Mouse (Mus musculus): ENCODE measurements around the gene Iqcf6. TPM values are rescaled to one million over a fixed set of nuclear protein-coding genes. Genes with fewer than 3 reads are reported as not detected.
"Not testable (repeated sequence)": the region's sequence is repeated elsewhere in the genome, so short reads cannot be mapped to it uniquely, and the experiment has no call there.

Iqcf6 gene
- total RNA-seq (2021): not detected
- long read RNA-seq, experiment 1: 0 reads
- long read RNA-seq, experiment 2: 0 reads

DNA sequence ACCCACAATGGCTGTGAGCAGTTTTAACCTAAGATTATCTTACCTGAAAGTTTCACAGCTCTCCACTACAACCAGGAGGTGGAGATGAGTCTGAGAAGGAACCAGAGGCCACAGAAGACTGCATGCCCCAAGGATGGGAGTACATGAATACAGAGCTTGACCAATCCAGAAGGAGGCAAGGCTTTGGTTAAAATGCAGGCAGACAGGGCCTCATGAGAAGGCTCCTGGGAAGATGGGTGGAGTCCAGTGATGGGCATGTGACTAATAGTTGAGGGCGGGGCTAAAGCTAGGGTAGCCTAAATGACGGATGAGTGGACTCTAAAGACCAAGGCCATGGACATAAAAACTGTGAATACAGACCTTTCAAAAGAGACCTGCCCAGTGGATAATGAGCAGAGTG lies at the start of gene Iqcf6:
TSS of gene Iqcf6 (plus strand) at position 301 of the 400 bp plus-strand sequence.
- intact Hi-C loops (cut with DNase I; ENCODE audit: low total_unique reads): no loop called here
- DNase-seq: no peak

DNA sequence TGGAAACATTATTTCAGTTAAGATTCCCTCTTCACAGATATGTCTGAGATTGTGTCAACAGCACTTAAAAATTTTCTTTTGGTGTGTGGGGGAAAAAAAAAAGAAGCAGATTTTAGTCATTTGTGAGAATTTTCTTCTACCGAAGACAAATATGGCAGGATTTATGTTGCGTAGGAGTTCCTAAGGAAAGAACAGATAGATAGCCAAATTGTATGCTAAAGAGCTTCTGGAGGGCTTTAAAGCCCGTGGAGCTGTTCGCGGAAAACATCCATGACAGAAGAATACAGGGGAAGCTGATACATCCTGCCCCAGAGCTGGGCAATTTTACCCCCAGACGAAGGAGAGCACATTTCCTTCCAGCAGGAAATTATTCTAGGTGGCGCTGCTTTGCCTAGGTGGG lies 46.4 kb upstream of the Iqcf6 start:
- no peak for DNase-seq
- intact Hi-C loops (cut with DNase I; ENCODE audit: low total_unique reads): no loop called here

DNA sequence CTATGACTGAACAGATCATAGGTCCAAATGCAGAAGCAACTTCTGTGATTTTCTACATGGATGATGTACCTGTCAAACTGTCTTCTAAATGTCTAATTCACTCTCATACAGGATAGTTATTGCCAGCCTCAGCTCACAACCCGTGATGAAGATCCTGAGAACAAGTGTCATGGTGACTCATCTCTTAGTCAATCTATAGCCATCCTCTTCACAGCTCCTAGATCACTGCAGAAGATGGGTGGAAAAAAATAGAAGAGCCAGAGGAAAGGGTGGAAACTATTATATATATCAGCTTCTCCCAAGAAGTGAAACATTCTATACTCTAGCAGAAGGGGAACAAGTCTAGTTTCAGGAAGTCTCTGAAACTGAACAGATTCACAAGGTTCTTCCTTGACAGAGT lies 43.8 kb upstream of the Iqcf6 start:
- DNase-seq: no peak
- intact Hi-C loops (cut with DNase I; ENCODE audit: low total_unique reads): no loop called here

DNA sequence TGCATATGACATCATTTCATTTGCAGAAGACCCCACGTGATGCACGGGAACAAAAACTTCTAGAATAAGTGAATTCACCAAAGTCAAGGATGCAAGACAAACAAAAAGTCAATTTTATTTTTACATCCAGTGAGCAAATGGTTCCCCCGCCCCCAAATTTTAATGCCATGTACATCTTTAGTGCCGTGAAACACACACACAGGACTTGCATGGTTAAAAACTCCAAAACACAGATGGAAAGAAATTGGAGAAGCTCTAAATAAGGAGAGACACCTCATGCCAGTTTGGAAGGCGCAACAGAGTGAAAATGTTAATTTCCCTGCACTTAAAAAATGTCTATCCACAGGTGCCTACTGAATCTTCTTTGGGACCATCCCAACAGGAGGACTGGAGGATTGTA lies 34.2 kb upstream of the Iqcf6 start:
- intact Hi-C loops (cut with DNase I; ENCODE audit: low total_unique reads): no loop called here
- DNase-seq: no peak

DNA sequence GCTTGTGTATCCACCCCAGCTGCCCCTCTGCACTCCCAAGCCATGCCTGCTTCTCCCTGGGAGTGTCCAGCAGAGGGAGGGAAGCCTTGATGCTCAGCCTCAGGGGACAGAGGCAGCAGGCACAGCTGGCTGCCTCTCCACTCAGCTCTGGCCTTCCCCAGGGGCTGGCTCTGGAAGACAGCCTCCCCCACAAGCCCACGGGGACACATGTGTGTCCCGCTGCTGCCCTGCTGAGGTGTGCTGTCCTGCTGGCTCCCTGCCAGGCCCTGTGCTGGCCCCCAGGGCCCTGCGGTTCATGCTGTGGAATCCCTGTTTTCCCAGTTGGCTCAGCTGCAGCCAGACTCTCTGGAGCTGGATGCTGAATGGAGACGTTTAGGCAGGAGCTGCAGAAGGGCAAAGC lies 31.0 kb upstream of the Iqcf6 start:
- DNase-seq; intact Hi-C loops (cut with DNase I; ENCODE audit: low total_unique reads): not testable (repeated sequence)

DNA sequence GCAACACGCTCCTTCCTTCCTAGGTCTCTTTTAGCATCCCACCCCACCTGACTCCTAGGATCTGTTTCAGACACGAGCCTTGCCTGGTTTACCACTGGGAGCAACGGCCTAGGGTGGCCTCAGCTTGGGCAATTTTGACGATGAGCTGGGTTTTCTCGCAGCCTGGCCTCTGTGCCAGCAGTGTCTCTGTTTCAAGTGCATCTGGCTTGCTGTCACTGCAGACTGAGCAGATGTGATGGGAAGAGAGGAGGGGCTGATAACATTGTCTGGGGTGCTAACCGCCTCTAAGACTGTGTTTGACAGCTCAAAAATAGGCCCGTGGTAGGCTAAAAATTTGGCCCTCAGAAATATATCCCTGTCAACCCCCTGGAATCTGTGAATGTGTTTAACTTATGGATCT lies 30.5 kb upstream of the Iqcf6 start:
- DNase-seq: no peak
- intact Hi-C loops (cut with DNase I; ENCODE audit: low total_unique reads): no loop called here

DNA sequence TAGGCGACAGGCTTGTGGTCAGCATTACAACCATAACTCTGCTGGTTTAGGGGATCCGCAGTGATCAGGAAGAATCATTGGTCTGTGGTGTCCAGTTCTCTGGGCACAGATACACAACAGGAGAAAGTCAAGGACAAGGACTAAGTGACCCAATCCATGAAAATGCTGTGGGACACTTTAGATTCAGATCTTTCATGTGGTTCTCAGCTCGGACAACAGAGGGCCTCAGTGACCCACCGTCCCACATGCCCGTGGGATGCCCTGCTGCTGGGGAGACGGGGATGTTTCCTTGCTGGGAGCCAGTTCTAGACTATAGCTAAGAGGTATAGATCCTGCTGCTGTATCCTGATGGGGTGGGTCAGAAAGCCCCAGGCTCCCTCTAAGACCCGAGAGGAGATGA lies 27.9 kb upstream of the Iqcf6 start:
- DNase-seq: no peak
- intact Hi-C loops (cut with DNase I; ENCODE audit: low total_unique reads): no loop called here

DNA sequence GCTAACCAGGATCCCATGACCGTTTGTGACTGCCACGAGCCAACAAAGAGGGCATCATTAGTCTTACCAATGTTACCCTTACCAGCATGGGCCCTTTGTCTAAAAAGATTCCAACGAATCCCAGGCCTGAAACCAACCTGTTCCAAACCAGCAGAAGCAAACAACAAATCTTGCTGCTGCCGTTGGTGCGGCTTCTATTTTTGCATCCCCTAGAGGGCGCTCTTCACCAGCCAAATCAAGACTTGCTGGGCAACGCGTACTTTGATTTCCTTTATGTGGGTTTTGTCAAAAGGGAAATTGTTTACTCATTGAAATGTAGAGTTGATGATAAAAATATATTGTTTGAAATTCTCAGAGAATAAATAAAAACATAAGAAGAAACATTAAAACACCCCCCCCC lies 25.8 kb upstream of the Iqcf6 start:
- intact Hi-C loops (cut with DNase I; ENCODE audit: low total_unique reads): no loop called here

DNA sequence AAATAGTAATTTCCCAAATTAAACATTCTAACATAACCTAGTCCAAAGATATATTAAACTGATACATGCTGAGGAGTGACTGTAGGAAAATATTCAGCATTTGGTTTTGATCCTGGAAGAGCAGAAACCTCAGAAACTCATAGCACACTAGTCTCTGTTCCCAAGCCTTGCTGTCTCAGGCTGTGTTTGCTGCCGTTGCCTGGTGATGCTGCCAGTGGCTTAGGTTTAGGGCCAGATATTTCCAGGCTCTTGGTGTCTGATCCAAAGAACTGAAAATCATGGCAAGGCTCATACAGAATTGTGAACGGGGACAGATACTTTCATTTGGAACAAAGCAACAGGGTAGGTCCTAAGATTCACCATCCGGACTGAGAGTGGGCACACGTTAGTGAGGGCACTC lies 15.7 kb upstream of the Iqcf6 start:
- intact Hi-C loops (cut with DNase I; ENCODE audit: low total_unique reads): no loop called here
- no peak for DNase-seq

More for the DNA sequence above, 25.8 kb upstream of the Iqcf6 start:
- DNase-seq: peak; percentile 9

DNA sequence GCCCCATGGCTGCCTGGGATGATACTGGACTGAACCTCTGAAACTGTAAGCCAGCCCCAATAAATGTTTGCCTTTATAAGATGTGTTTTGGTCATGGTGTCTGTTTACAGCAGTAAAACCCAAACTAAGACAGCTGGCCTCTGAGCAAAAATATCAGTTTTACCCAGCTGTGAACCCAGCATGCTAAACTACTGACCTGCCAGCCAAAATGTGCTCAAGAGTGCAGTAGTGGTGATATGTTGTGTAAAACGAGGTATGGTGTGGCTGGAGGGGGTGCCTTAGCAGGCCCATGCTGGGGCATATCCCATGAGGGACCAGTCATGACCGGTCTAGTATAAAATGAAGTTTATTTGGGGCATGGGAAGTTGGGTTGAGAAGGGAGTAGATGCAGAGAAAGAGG lies 12.4 kb upstream of the Iqcf6 start:
- intact Hi-C loops (cut with DNase I; ENCODE audit: low total_unique reads): no loop called here

DNA sequence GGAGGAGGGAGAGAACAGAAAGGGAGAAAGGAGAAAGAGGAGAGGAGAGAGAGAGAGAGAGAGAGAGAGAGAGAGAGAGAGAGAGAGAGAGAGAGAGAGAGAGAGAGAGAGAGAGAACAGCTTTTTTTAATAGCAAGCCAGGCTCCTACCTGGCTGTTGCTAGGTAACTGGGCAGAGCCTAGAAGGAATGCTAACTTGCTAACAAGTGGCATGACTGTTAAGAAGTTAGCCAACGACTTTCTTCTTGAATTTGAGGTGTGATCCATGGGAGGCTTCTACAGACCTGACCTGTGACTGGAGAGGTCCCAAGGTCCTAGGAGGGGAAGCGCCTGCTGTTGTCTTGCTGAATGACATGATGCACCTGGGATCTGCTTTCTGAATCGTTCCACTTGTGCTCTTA lies 11.8 kb upstream of the Iqcf6 start:
- intact Hi-C loops (cut with DNase I; ENCODE audit: low total_unique reads): no loop called here
- no peak for DNase-seq

More for the DNA sequence above, 12.4 kb upstream of the Iqcf6 start:
- no peak for DNase-seq

DNA sequence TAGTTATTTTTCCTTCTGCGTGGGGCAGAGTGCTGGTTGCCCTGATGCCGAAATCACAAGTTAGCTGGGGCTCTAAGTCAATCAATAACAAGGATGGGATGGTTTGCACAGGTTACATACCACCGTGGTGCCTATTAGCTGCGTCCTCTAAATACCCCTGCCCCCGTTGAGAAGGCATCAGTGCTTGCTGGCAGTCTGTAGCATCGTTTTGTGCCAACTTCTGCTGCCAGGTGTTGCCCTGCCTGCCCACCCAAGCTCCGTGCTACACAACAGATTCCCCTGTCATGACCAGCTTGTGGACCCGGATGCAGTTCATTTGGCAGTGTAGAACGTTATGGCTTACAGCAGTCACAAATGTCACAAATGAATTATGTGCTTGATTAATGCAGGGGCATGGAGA lies 10.1 kb upstream of the Iqcf6 start:
- intact Hi-C loops (cut with DNase I; ENCODE audit: low total_unique reads): no loop called here
- DNase-seq: no peak

DNA sequence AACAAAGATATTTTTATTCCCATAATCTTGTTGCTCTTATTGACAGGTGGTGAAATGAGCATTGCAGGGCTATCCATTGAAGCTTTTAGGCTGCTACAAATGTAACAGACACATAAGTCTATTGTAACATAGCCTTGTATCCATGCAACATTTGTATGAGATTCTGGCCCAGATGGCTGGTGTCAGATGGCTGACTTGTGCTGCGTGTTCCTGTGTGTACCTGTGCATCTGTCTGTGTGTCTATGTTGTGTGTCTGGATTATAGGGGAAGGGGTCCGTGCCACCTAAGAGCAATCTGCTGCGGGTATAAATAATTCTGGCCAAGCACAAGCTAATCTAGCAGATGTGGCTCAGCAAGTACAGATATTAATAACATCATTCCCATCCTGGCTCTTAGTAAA lies 8.9 kb upstream of the Iqcf6 start:
- DNase-seq: no peak
- intact Hi-C loops (cut with DNase I; ENCODE audit: low total_unique reads): no loop called here

DNA sequence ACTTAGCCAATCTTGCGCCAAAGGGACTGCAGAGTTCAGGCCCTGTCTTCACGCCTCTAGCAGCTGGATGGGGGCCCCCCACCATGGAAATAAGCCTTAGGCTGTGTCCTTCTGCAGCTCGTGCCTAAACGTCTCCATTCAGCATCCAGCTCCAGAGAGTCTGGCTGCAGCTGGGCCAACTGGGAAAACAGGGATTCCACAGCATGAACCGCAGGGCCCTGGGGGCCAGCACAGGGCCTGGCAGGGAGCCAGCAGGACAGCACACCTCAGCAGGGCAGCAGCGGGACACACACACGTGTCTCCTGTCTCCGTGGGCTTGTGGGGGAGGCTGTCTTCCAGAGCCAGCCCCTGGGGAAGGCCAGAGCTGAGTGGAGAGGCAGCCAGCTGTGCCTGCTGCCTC lies 1.4 kb downstream of the Iqcf6 start:
- intact Hi-C loops (cut with DNase I; ENCODE audit: low total_unique reads); DNase-seq: not testable (repeated sequence)

DNA sequence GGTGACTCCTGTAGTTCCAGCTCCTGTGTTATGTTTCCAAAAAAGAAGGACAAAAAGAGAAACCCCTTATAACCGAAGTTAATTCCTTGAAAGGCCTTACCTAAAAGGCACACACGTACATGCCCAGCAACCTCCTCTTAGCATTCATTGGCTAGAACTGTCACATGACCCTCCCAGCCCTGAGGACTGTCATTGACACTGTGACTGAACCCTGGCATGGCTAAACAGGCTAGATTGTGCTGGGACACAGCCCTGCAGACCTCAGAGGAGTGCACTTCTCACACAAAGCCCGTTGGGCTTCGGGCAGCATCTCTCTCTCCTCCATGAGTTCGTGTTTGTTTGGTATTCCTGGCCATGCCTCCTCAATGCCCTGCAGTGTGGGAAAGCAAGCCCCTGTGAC lies 5.8 kb downstream of the Iqcf6 start:
- DNase-seq: no peak
- intact Hi-C loops (cut with DNase I; ENCODE audit: low total_unique reads): no loop called here

DNA sequence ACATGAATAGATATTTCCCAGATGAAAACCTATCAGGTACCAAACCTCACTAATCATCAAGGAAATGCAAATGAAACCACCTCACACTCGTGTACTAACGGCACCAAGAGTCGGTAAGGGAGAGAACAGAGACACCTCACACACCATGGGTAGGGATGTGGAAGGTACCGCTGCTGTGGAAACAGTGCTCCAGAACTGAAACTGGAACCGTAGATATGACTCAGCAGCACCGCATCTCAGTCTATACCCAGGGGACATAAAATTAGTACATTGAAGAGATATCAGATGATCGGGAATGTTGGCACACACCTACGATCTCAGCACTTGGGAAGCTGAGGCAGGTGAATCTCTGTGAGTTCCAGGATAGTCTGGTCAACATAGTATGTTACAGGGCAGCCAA lies 11.8 kb downstream of the Iqcf6 start:
- no peak for DNase-seq
- intact Hi-C loops (cut with DNase I; ENCODE audit: low total_unique reads): no loop called here

DNA sequence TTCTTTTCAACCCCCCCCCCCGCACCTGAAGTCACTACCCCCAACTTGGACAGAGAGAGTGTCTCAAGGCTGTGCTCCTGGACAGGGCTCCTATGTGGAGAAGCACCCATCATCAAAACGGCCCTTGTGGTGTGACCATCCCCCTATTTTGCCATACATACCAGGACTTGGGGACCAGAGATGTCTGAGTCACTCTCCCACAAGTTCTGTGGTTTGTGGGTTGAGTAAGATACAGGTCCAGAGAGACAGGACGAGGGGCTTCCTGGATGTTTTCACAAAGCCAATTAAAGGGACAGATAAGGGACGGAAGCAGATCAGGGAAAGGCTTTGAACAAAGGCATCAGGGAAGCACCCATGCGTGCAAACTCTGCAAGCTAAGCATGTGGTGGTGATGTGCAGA lies 15.0 kb downstream of the Iqcf6 start:
- intact Hi-C loops (cut with DNase I; ENCODE audit: low total_unique reads): no loop called here
- no peak for DNase-seq

DNA sequence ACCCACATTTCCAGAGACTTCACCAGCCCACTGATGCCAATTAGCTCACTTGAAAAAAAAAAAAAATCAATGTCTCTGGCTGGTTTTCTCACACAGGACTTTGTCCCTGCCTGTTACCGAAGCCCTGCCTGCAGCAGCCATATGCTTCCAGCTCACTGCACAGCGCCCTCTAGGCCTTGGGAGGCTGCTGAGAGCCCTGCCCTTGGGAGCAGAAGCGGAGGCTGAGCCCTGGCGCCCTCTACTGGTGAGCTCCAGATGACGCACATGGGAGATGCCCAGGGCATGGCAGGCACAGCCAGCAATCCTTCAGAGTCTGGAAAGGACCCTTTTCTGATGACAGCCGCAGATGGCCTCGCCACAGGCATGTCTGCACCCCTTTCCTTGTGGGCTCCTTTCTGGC lies 16.7 kb downstream of the Iqcf6 start:
- peak; percentile 58 for DNase-seq
- intact Hi-C loops (cut with DNase I; ENCODE audit: low total_unique reads): no loop called here

DNA sequence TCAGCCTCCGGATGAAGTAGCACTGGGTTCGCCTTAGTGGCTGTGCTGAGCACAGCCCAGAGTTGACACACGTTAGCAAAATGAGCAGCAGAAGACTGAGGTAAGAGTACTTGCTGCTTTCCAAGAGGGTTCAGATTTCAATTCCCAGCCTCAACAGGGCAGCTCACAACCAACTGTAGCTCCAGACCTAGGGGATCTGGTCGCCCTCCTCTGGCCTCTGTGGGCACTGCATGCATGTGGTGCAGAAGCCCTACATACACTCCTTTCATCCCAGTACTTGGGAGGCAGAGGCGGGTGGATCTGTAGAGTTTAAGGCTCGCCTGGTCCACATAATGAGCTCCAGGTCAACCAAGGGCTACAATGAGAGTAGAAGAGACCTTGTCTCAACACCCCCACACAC lies 17.4 kb downstream of the Iqcf6 start:
- DNase-seq: no peak
- intact Hi-C loops (cut with DNase I; ENCODE audit: low total_unique reads): no loop called here

DNA sequence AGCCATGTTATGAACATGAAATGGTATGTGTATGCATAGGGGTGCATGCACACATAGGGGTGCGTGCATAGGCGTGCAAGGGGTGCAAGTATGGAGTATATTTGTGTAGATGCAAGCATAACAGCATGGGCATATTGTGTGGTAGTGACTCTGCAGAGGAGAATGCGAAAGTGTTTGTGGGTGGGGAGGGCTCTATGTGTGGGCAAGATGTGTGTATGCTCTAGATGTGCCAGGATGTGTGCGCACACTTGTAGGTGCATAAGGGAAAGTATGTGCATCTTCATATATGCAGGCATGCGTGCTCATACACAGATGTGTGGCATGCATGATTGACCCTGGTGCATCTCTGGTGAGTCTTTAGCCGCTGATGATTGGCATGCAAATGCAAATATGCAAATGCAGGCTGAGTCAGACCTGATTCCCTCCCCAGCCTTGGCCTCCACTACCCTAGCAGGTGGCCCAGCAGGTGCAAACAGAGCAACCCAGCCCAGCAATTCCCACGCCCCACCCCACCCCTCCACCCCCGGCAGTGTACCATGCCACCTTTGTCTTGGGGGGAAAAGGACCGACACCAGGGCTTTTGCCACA lies 19.4 kb downstream of the Iqcf6 start:
- no peak for DNase-seq
- intact Hi-C loops (cut with DNase I; ENCODE audit: low total_unique reads): no loop called here

DNA sequence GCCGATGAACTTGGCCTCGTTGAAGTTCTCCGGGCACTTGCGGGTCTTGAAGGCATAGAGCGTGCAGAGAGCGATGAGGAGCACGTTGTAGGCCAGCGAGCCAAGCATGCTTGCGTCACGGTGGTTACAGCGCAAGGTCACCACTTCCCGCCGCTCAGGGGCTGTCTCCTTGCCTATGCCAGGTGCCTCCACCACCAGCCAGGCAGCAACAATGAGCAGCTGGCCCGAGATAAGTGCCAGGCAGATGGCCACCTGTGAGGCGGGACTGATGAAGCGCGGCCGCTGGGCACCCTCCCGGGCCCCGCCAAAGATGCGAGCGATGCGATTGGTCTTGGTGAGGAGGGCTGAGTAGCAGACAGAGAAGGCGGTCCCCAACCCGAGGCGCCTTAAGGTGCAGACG lies 20.8 kb downstream of the Iqcf6 start:
- intact Hi-C loops (cut with DNase I; ENCODE audit: low total_unique reads): no loop called here
- DNase-seq: no peak

DNA sequence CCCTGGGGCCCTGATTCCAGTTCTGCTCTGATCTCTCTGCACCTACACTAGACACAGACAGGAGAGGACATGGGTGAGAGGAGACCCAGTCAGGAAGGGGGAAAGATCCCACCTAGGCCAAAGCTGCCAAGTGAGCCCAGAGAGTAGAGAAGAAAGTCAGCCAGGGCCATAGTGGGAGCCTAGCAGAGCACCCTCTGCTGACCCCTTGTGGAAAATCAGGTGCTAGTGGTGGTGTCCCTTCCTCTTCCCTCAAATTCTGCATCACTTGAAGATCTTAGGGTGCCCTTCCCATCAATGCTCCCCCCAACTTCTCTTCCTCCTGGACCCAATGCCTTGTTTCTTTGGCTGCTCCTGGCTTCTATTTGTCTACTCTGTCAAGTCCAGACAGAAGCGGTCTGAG lies 26.3 kb downstream of the Iqcf6 start:
- intact Hi-C loops (cut with DNase I; ENCODE audit: low total_unique reads): no loop called here
- no peak for DNase-seq
